Mouse (Mus musculus): ENCODE results near the gene Elof1.
A peak's percentile ranks its signal among the peaks of the same experiment; 100 is the strongest.

Elof1 gene

DNA sequence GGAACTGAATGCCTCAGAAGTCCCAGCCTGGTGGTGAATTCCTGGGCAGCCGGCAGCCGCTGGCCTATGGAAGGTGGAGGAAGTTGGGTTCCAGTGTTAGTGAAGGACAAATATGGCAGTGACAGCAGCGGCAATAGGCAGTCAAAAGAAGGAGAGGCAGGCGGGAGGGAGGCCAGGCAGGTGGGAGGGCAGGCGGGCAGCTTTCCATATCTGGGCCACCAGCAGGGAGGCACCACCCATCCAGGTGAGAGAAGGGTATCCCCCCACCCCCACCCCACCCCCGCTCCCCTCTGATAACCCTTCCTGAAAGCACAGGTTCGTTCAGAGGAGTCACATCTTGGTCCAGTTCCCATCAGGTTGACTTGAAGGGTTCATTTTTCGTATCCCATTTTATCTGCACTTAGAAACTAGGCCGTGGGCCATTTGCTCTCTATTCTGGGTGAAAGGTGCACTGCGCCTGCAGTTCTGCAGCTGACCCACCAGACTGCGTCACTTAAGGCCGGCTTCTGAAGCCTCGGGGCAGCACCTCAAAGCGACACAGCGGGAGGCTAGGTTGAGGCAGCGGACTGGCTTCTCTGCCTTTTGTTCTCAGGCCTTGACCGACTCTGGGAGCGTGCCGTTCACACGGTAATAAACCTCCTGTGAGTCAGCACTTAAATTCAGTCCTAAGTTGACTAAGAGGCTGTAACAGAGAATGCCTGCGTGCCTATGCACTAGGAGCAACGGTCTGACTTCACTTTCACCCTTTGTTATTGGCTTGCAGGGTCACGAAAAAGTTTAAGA is 20.0 kb upstream of the Elof1 start:
- DNase-seq (ENCODE audit: low spot score) = peak; percentile 35

- peak; percentile 53 for DNase-seq (ENCODE audit: low spot score)
Measured at GRCm38 (mm10) chr9:22135644-22136390, 18.8 kb upstream of the Elof1 start, which contains the start of gene Acp5. Gene Acp5, minus strand, starts transcription at chr9:22135711.

DNA sequence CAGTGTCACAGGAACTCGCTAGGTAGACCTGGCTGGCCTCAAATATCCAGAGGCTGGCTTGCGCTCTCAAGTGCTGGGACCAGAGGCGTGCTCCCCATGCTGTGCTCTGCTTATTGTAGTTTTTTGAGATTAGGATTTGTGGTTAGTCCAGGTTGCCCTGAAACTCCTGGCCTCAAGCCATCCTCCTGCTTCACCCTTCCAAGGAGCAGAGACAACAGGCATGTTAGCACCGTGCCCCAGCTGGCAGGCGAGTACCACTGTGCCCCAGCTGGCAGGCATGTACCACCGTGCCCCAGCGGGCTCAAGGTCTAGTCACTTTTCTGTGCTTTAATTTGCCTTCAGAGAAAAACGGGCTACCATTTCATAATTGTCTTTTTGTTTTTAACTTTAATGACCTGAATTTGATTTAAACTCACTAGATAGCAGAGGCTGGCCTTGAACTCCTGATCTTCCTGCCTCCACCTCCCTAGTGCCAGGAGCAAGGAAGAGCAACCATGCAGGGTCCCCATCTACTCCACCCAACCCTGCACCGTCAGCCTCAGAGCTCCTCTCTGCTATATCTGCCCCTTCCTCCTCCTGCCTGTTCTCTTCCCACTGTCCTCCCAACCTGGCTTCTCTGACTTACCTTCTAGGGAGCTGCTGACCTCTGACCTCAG is 18.1 kb upstream of the Elof1 start:
- DNase-seq (ENCODE audit: low spot score) = no peak

DNA sequence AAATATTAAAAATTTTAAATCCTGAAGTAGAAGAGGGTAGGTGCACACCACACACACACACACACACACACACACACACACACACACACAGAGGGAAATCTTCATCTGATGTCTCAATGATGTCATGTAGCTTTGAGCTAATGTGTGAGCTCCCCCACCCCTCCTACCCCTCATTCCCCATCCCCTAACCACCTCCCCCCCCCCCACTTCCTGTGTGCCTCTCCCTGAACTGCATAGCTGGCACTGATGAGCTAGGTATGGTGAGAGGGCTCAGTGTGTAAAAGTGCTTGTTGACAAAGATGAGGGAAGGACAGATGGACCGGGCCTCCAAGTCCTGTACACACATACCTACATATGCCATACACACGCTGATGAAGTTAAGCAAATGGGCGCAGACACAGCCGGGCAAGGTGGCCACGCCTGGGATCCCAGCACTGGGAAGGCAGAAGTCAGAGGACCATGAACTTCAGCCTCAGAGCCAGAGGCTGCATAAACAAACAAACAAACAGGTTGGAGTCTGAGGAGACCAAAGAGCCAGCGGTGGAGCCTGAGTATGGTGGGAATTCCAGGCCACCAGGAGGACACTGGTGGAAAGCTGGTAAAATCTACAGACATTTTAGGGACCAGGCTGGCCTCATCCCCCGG is 17.4 kb upstream of the Elof1 start:
- no peak for DNase-seq (ENCODE audit: low spot score)

GRCm38 (mm10) chr9:22132220-22132619 is 15.2 kb upstream of the Elof1 start:
- no peak for DNase-seq (ENCODE audit: low spot score)

- peak; percentile 86 for DNase-seq (ENCODE audit: low spot score)
Measured at GRCm38 (mm10) chr9:22131226-22131981, 14.4 kb upstream of the Elof1 start.

- DNase-seq (ENCODE audit: low spot score) = no peak
Measured at GRCm38 (mm10) chr9:22125246-22126027, 8.5 kb upstream of the Elof1 start.

DNA sequence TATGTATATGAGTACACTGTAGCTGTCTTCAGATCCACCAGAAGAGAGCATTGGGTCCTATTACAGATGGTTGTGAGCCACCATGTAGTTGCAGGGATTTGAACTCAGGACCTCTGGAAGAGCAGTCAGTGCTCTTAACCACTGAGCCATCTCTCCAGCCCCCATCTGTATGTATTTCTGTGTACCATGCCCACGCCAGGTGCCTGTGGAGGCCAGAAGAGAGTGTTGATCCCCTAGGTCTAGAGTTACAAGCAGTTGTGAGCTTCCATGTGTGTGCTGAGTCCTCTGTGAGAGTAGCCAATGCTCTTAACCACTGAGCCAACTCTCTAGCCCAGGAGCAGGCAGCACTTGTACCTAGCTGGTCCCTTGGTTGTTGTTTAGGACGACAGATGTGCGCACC is 7.2 kb upstream of the Elof1 start:
- DNase-seq (ENCODE audit: low spot score) = no peak

DNA sequence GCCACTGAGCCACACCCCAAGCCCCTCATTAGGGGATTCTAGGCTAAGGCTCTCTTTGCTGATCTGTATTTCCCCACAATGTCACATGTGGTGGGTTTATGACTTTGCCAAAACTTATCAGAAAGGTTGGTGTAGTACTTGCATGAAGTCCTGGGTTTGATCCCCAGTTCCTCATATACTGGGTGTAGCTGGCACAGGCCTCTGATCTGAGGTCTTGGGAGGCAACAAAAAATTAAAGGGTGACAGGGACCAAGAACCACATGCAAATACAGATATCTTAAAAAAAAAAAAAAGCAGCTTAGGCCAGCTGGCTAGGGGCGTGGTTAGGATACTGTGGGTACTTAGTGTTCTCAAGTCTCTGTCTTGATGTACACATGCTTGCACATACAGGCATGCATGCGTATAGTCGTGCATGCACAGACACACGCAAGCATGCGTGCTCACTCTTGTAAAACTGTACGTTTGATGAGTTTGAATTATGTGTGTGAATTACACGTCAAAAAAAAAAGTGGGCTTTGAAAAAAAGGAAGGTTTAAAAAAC is 6.2 kb upstream of the Elof1 start:
- DNase-seq (ENCODE audit: low spot score) = no peak

DNA sequence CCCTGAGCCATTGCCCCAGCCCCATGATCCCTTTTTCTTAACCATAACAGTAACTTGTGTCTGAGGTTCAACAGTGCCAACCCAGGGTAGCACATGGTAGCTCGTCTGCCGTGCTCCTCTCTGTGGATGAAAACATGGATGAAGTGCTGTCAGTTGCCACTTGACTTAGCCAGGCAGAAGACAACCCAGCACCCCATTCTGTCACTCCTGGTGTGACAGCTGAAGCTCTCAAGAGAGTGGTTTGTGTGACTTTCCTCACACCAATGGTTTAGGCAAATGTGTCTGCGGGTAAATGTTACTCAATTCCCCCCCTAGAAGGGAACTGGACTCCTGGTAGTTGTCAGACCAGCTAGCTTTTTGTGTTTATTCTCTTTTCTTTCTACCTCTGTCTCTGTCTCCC is 5.0 kb upstream of the Elof1 start:
- no peak for DNase-seq (ENCODE audit: low spot score)

GRCm38 (mm10) chr9:22121545-22121944 is 4.6 kb upstream of the Elof1 start:
- DNase-seq (ENCODE audit: low spot score) = no peak

DNA sequence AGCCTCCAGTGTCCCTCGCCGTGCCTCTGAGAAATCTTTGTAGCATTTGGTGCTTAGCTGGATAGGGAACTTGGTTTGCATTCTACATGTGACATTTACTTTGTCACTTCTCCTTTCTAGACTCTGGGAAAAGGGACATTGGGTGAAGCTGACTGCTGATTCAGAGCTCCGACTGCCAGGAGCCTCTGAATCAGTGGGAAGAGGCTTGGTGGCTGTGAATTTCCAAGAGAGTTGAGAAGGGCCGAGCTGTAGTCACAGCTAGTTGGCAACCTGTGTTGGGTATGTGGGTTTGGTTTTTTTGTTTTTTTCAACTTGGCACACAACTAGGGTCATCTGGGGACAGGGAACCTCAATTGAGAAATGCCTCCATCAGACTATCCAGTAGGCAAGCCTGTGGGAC is 2.6 kb upstream of the Elof1 start:
- DNase-seq (ENCODE audit: low spot score) = no peak

DNA sequence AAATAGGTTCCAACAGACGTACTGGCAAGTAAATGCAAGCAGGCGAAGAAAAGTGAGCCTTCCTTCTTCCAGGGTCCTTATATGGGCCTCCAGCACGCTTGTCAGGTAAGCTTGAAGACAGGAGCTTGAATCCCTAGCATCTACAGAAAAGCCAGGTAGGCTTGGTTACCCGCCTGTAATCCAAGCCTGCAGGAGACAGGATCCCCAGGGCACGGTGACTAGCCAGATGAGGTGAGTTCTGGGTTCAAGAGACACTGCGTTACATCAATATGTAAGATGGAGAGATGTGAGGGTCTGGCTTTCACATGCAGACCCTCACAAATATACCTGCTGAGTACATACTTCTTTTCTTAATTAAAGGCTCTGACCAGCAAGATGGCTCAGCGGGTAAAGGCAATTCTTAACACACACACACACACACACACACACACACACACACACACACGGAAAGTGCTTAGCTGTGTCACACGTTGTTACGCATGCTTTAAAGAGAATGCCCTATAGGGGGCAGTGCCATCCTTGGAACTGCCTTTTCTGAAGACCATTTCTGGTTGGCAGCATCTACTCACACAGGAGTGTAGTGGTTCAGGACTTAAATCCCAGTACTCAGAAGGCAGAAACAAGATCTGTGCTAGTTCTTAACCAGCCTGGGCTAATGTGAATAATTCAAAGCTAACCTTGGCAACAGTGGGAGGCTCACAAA is 933 bp upstream of the Elof1 start:
- DNase-seq (ENCODE audit: low spot score) = peak; percentile 31

DNA sequence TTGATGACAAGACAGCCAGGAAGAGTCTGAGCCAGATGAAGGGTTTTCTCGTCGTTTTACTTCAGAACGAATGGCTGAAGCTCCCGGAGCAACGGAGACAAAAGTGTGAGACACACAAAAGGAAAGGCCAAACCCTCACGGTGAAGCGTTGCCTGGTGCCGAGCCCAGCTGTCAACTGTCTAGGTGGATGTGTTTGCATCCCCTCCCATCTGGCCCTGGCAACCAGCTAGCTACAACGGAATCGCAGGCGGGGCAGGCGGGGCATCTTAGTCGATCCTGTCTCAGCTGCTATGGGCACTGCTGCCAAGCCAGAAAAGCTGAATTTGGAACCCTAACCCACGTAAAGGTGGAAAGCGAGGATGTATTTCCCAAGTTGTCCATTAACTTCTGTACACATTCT is 886 bp downstream of the Elof1 start:
- no peak for DNase-seq (ENCODE audit: low spot score)

- DNase-seq (ENCODE audit: low spot score) = no peak
Measured at GRCm38 (mm10) chr9:22115635-22116034, 1.3 kb downstream of the Elof1 start.

DNA sequence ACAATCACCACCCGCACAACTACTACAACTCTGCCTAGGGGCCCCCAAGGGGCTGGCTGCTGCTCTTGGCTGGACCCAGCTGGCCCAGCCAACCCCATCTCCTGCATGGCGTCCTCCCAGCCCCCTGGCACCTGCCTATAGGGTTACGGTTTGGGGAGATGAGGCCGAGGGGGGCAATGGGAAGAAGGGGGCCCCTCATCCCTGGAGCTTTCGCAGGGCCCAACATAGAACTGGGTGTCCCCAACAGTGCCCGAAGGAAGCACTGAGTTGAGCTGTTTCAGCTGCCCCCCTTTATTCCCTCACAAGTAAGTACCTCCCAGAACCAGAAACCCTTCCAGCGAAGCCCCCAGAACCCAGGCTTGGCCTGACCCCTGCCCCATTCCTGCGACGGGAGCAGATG is 8.8 kb downstream of the Elof1 start:
- DNase-seq (ENCODE audit: low spot score) = no peak

DNA sequence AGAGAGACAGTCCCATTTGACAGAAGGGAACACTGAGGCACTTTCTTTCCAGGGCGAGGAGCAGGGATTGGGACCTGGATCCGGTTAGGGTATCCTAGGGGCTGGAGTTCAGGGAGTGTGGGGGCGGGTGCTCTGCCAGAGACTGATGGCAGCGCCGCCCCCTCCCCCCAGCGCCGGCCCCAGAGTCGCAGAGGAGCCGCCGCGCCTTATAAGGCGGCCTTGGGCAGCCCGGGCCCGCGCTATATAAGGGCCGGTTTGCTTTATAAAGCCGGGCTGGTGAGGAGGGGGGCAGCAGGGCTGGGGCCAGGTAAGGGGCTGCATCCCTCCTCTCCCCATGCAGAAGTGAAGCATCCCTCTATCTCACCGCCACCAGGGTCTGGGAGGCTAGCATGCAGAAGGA is 17.1 kb downstream of the Elof1 start:
- no peak for DNase-seq (ENCODE audit: low spot score)

- DNase-seq (ENCODE audit: low spot score) = no peak
Measured at GRCm38 (mm10) chr9:22098993-22099696, 17.8 kb downstream of the Elof1 start, which contains the start of gene Cnn1. Gene Cnn1, plus strand, starts transcription at chr9:22099216.

DNA sequence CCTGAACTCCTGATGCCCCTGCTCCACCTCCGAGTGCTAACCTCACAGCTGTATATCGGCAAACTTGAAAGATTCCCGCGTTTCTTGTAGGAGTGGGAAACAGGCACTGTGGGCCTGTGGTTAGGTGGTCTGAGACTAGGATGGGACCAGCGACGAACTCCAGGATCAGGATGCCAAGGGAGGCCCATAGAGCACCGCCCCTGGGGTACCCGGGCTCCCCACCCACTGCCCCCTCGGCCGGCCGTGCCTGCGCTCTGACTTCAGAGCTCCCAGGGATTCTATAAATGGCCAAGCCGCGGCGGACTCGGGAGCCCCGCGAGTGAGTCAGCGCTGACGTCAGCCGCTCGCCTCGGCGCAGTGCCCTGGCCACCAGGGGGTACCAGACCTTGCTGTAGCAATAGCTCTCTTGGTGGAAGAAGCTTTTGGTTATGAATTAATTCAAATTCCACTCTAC is 21.1 kb downstream of the Elof1 start:
- DNase-seq (ENCODE audit: low spot score) = peak; percentile 58

Measured in yolk sac, embryonic 10.5 days (tissue).